Comparison of ENCODE assay signal across 9 mouse cellular contexts in genomic region chr3:41284897-41285296, GRCm38 (mm10).
DNase-seq lines count a peak whose midpoint lies in the region; ATAC-seq and TF ChIP-seq lines count a peak whose summit lies in the region.
"Had no signal": no experiment of that assay in that cellular context is flagged by ENCODE, and none has a peak within 500 bp of the region (broad histone marks: within the 10 kb centered on the region; RNA-seq: fewer than 3 reads in every experiment).

No protein-coding gene starts in this region.

- no peak overlapping the region for H3K9ac ChIP-seq in heart, embryonic 11.5 days (ENCODE audit: low read depth, low read length)
- no peak overlapping the region for H3K9ac ChIP-seq in heart, postnatal 0 days (replicated peaks; ENCODE audit: low read depth, low read length)
- H3K9ac ChIP-seq in stomach, embryonic 15.5 days: no peak overlapping the region

- TF ChIP-seq EP300 in heart, postnatal 0 days (IDR thresholded peaks at IDR 0.05; ENCODE audit: low read depth): no peak

- no peaks in the 10 kb centered on the region for H3K27me3 ChIP-seq in heart, embryonic 11.5 days (ENCODE audit: control insufficient read depth, insufficient read depth, low read length)
- no peaks in the 10 kb centered on the region for H3K27me3 ChIP-seq in heart, postnatal 0 days (ENCODE audit: control insufficient read depth, insufficient read depth, low read length)
- no peaks in the 10 kb centered on the region for H3K27me3 ChIP-seq in stomach, embryonic 15.5 days (replicated peaks)

- no peak for TF ChIP-seq CTCF in heart, postnatal 0 days (IDR thresholded peaks at IDR 0.05; ENCODE audit: low read depth)

- no peak overlapping the region for H3K27ac ChIP-seq in heart, embryonic 11.5 days (ENCODE audit: low read depth, low read length)
- H3K27ac ChIP-seq in heart, postnatal 0 days (ENCODE audit: low read depth): 0 out of 2 replicates have a peak overlapping the region, but pooled peaks have one; percentile 26
- peak overlapping the region; percentile 75 for H3K27ac ChIP-seq in stomach, embryonic 15.5 days
- H3K27ac ChIP-seq: layer of hippocampus, adult 2 months had no signal

- ATAC-seq in heart, embryonic 11.5 days (replicated peaks; ENCODE audit: insufficient number of reproducible peaks, low FRiP score, low TSS enrichment): no peak
- peak; percentile 87 for ATAC-seq in common myeloid progenitor, adult 5-6 weeks (replicated peaks; ENCODE audit: low read depth, poor library complexity, severe bottlenecking)
- 0 out of 2 replicates have a peak, but pooled peaks have one; percentile 44 for ATAC-seq in heart, postnatal 0 days (ENCODE audit: insufficient read depth, low read depth)
- peak; percentile 79 for ATAC-seq in stomach, embryonic 15.5 days (ENCODE audit: insufficient read depth, low FRiP score, low read depth)

- no peak overlapping the region for H3K4me3 ChIP-seq in heart, embryonic 11.5 days (ENCODE audit: low read depth, low read length)
- no peak overlapping the region for H3K4me3 ChIP-seq in heart, postnatal 0 days (ENCODE audit: low read depth, low read length)
- no peak overlapping the region for H3K4me3 ChIP-seq in stomach, embryonic 15.5 days (replicated peaks)
- H3K4me3 ChIP-seq: layer of hippocampus, adult 2 months had no signal

- DNase-seq in heart, adult 18-20 months: peak; percentile 69 to 86
- DNase-seq in heart, postnatal 0 days (ENCODE audit: low spot score): peak; percentile 27
- peak; percentile 77 for DNase-seq in kidney, postnatal 10 days
- peak; percentile 35 for DNase-seq in lung, postnatal 25 days (ENCODE audit: low spot score)
- DNase-seq in spleen, postnatal 4 days (ENCODE audit: low spot score in 2 of 2): no peak

- 46% methylated on average over 13 of the region's 13 CpGs for WGBS in heart, embryonic 11.5 days (ENCODE audit: insufficient replicate concordance)
- WGBS in heart, postnatal 0 days: 49% methylated on average over 13 of the region's 13 CpGs
- WGBS in stomach, embryonic 15.5 days: 6% methylated on average over 13 of the region's 13 CpGs

- H3K36me3 ChIP-seq in heart, embryonic 11.5 days (ENCODE audit: control insufficient read depth, insufficient read depth, low read length): no peaks in the 10 kb centered on the region
- no peaks in the 10 kb centered on the region for H3K36me3 ChIP-seq in heart, postnatal 0 days (replicated peaks; ENCODE audit: control insufficient read depth, insufficient read depth, low read length)
- no peaks in the 10 kb centered on the region for H3K36me3 ChIP-seq in stomach, embryonic 15.5 days

- no peak overlapping the region for H3K4me2 ChIP-seq in heart, embryonic 11.5 days
- H3K4me2 ChIP-seq in heart, postnatal 0 days (ENCODE audit: low read depth, low read length): peak overlapping the region; percentile 6; the same call in 1 of the 2 replicates
- H3K4me2 ChIP-seq in stomach, embryonic 15.5 days: 0 out of 2 replicates have a peak overlapping the region, but pooled peaks have one; percentile 16

- no peaks in the 10 kb centered on the region for H3K9me3 ChIP-seq in heart, embryonic 11.5 days (replicated peaks; ENCODE audit: control insufficient read depth, low read length)
- no peaks in the 10 kb centered on the region for H3K9me3 ChIP-seq in heart, postnatal 0 days (replicated peaks; ENCODE audit: control insufficient read depth, low read length)
- H3K9me3 ChIP-seq in stomach, embryonic 15.5 days: no peaks in the 10 kb centered on the region

- H3K4me1 ChIP-seq in heart, embryonic 11.5 days (ENCODE audit: control insufficient read depth, insufficient read depth, low read length): no peaks in the 10 kb centered on the region
- 0 out of 2 replicates have a peak, but pooled peaks cover 3% of the 10 kb centered on the region for H3K4me1 ChIP-seq in heart, postnatal 0 days (ENCODE audit: control insufficient read depth, insufficient read depth)
- peaks cover 13% of the 10 kb centered on the region for H3K4me1 ChIP-seq in stomach, embryonic 15.5 days

Comparison
In these comparisons a context has a peak if more than half of its experiments do, and no peak if none do; other contexts are left out.
1. DNase-seq: peak in heart, adult 18-20 months (2 of 2), heart, postnatal 0 days (single experiment), kidney, postnatal 10 days (single experiment) and lung, postnatal 25 days (single experiment); none in spleen, postnatal 4 days (0 of 2).